Mouse (Mus musculus): ENCODE results near the gene Rdh8. TPM values are rescaled to one million over a fixed set of nuclear protein-coding genes. Genes with fewer than 3 reads are reported as not detected.

Rdh8 gene
- polyA plus RNA-seq, 1 experiment, result not detected

GRCm38 (mm10) chr9:20837184-20837947, 19.1 kb downstream of the Rdh8 start:
- no peak overlapping the region for H3K4me3 ChIP-seq (ENCODE audit: control insufficient read depth, low read depth, low read length)
- H3K36me3 ChIP-seq (ENCODE audit: control insufficient read depth, insufficient read depth, low read length), result no peaks in the 10 kb centered on the region
- no peak overlapping the region for H3K27ac ChIP-seq (ENCODE audit: control insufficient read depth, insufficient read depth, low read depth, low read length)
- no peaks in the 10 kb centered on the region for H3K4me1 ChIP-seq (ENCODE audit: control insufficient read depth, insufficient read depth, low read length)
- H3K27me3 ChIP-seq (ENCODE audit: control insufficient read depth, insufficient read depth, low read length), result no peaks in the 10 kb centered on the region
- no peak for TF ChIP-seq POLR2A (IDR thresholded peaks at IDR 0.05; ENCODE audit: control insufficient read depth, low read depth, low read length)

GRCm38 (mm10) chr9:20838931-20839330, 20.6 kb downstream of the Rdh8 start:
- TF ChIP-seq CTCF (IDR thresholded peaks at IDR 0.05; ENCODE audit: control insufficient read depth, insufficient read depth, insufficient replicate concordance, low read depth, low read length) (no peak), POLR2A (IDR thresholded peaks at IDR 0.05; ENCODE audit: control insufficient read depth, low read depth, low read length) (no peak)
- no peaks in the 10 kb centered on the region for H3K4me1 ChIP-seq (ENCODE audit: control insufficient read depth, insufficient read depth, low read length)
- no peak overlapping the region for H3K4me3 ChIP-seq (ENCODE audit: control insufficient read depth, low read depth, low read length)
- H3K36me3 ChIP-seq (ENCODE audit: control insufficient read depth, insufficient read depth, low read length), result no peaks in the 10 kb centered on the region
- no peaks in the 10 kb centered on the region for H3K27me3 ChIP-seq (ENCODE audit: control insufficient read depth, insufficient read depth, low read length)
- H3K27ac ChIP-seq (ENCODE audit: control insufficient read depth, insufficient read depth, low read depth, low read length), result no peak overlapping the region

GRCm38 (mm10) chr9:20842211-20842610, 23.9 kb downstream of the Rdh8 start:
- Histone ChIP-seq H3K27me3 (ENCODE audit: control insufficient read depth, insufficient read depth, low read length) (no peaks in the 10 kb centered on the region), H3K36me3 (ENCODE audit: control insufficient read depth, insufficient read depth, low read length) (no peaks in the 10 kb centered on the region), H3K4me3 (ENCODE audit: control insufficient read depth, low read depth, low read length) (no peak overlapping the region), H3K27ac (ENCODE audit: control insufficient read depth, insufficient read depth, low read depth, low read length) (no peak overlapping the region), H3K4me1 (ENCODE audit: control insufficient read depth, insufficient read depth, low read length) (no peaks in the 10 kb centered on the region)
- no peak for TF ChIP-seq CTCF (IDR thresholded peaks at IDR 0.05; ENCODE audit: control insufficient read depth, insufficient read depth, insufficient replicate concordance, low read depth, low read length)
- TF ChIP-seq POLR2A (IDR thresholded peaks at IDR 0.05; ENCODE audit: control insufficient read depth, low read depth, low read length), result no peak

- no peak for TF ChIP-seq CTCF (IDR thresholded peaks at IDR 0.05; ENCODE audit: control insufficient read depth, insufficient read depth, insufficient replicate concordance, low read depth, low read length)
- Histone ChIP-seq H3K27ac (ENCODE audit: control insufficient read depth, insufficient read depth, low read depth, low read length) (no peak overlapping the region), H3K4me1 (ENCODE audit: control insufficient read depth, insufficient read depth, low read length) (no peaks in the 10 kb centered on the region), H3K4me3 (ENCODE audit: control insufficient read depth, low read depth, low read length) (no peak overlapping the region), H3K27me3 (ENCODE audit: control insufficient read depth, insufficient read depth, low read length) (no peaks in the 10 kb centered on the region), H3K36me3 (ENCODE audit: control insufficient read depth, insufficient read depth, low read length) (no peaks in the 10 kb centered on the region)
These were observed 24.4 kb downstream of the Rdh8 start for GRCm38 (mm10) chr9:20842670-20843069.

GRCm38 (mm10) chr9:20850179-20850578, 31.9 kb downstream of the Rdh8 start:
- Histone ChIP-seq H3K27ac (ENCODE audit: control insufficient read depth, insufficient read depth, low read depth, low read length) (no peak overlapping the region), H3K36me3 (ENCODE audit: control insufficient read depth, insufficient read depth, low read length) (no peaks in the 10 kb centered on the region), H3K4me3 (ENCODE audit: control insufficient read depth, low read depth, low read length) (no peak overlapping the region), H3K4me1 (ENCODE audit: control insufficient read depth, insufficient read depth, low read length) (no peaks in the 10 kb centered on the region), H3K27me3 (ENCODE audit: control insufficient read depth, insufficient read depth, low read length) (no peaks in the 10 kb centered on the region)
- TF ChIP-seq POLR2A (IDR thresholded peaks at IDR 0.05; ENCODE audit: control insufficient read depth, low read depth, low read length), result no peak
- no peak for TF ChIP-seq CTCF (IDR thresholded peaks at IDR 0.05; ENCODE audit: control insufficient read depth, insufficient read depth, insufficient replicate concordance, low read depth, low read length)

- no peak overlapping the region for H3K27ac ChIP-seq (ENCODE audit: control insufficient read depth, insufficient read depth, low read depth, low read length)
- no peaks in the 10 kb centered on the region for H3K4me1 ChIP-seq (ENCODE audit: control insufficient read depth, insufficient read depth, low read length)
- H3K27me3 ChIP-seq (ENCODE audit: control insufficient read depth, insufficient read depth, low read length), result no peaks in the 10 kb centered on the region
- no peaks in the 10 kb centered on the region for H3K36me3 ChIP-seq (ENCODE audit: control insufficient read depth, insufficient read depth, low read length)
- H3K4me3 ChIP-seq (ENCODE audit: control insufficient read depth, low read depth, low read length), result no peak overlapping the region
- no peak for TF ChIP-seq CTCF (IDR thresholded peaks at IDR 0.05; ENCODE audit: control insufficient read depth, insufficient read depth, insufficient replicate concordance, low read depth, low read length)
- no peak for TF ChIP-seq POLR2A (IDR thresholded peaks at IDR 0.05; ENCODE audit: control insufficient read depth, low read depth, low read length)
These were observed 38.8 kb downstream of the Rdh8 start for GRCm38 (mm10) chr9:20857131-20857530.

- no peak overlapping the region for H3K4me3 ChIP-seq (ENCODE audit: control insufficient read depth, low read depth, low read length)
- TF ChIP-seq POLR2A (IDR thresholded peaks at IDR 0.05; ENCODE audit: control insufficient read depth, low read depth, low read length) (no peak), CTCF (IDR thresholded peaks at IDR 0.05; ENCODE audit: control insufficient read depth, insufficient read depth, insufficient replicate concordance, low read depth, low read length) (no peak)
- H3K4me1 ChIP-seq (ENCODE audit: control insufficient read depth, insufficient read depth, low read length), result no peaks in the 10 kb centered on the region
- H3K36me3 ChIP-seq (ENCODE audit: control insufficient read depth, insufficient read depth, low read length), result no peaks in the 10 kb centered on the region
- H3K27ac ChIP-seq (ENCODE audit: control insufficient read depth, insufficient read depth, low read depth, low read length), result no peak overlapping the region
- no peaks in the 10 kb centered on the region for H3K27me3 ChIP-seq (ENCODE audit: control insufficient read depth, insufficient read depth, low read length)
These were observed 41.6 kb downstream of the Rdh8 start for GRCm38 (mm10) chr9:20859926-20860325.

GRCm38 (mm10) chr9:20861821-20862220, 43.5 kb downstream of the Rdh8 start:
- H3K27me3 ChIP-seq (ENCODE audit: control insufficient read depth, insufficient read depth, low read length), result no peaks in the 10 kb centered on the region
- no peaks in the 10 kb centered on the region for H3K36me3 ChIP-seq (ENCODE audit: control insufficient read depth, insufficient read depth, low read length)
- no peaks in the 10 kb centered on the region for H3K4me1 ChIP-seq (ENCODE audit: control insufficient read depth, insufficient read depth, low read length)
- no peak overlapping the region for H3K4me3 ChIP-seq (ENCODE audit: control insufficient read depth, low read depth, low read length)
- no peak overlapping the region for H3K27ac ChIP-seq (ENCODE audit: control insufficient read depth, insufficient read depth, low read depth, low read length)
- TF ChIP-seq CTCF (IDR thresholded peaks at IDR 0.05; ENCODE audit: control insufficient read depth, insufficient read depth, insufficient replicate concordance, low read depth, low read length) (no peak), POLR2A (IDR thresholded peaks at IDR 0.05; ENCODE audit: control insufficient read depth, low read depth, low read length) (no peak)

All from testis, adult 2 months (tissue).